15 mouse cellular contexts compared by ENCODE assay signal in genomic region chr16:93593406-93593805, GRCm38 (mm10). TPM values are rescaled to one million over a fixed set of nuclear protein-coding genes. Genes with fewer than 3 reads are reported as not detected.
"Had no signal": no experiment of that assay in that cellular context is flagged by ENCODE, and none has a peak within 500 bp of the region (broad histone marks: within the 10 kb centered on the region; RNA-seq: fewer than 3 reads in every experiment).

No protein-coding gene starts in this region.

- H3K9ac ChIP-seq: liver, embryonic 14.5 days; lung, embryonic 14.5 days; midbrain, embryonic 13.5 days had no signal

- H3K4me1 ChIP-seq: midbrain, embryonic 13.5 days had no signal

- H3K4me3 ChIP-seq: layer of hippocampus, adult 2 months; midbrain, embryonic 13.5 days had no signal

- DNase-seq: kidney, adult 11 months; kidney, adult 9 months; kidney, postnatal 4 days; left cerebral cortex, postnatal 4 days; lung, embryonic 14.5 days; thymus, postnatal 4 days had no signal

- H3K27me3 ChIP-seq: midbrain, embryonic 13.5 days had no signal

- H3K27ac ChIP-seq: kidney, postnatal 0 days; layer of hippocampus, adult 2 months; liver, embryonic 14.5 days; midbrain, embryonic 13.5 days had no signal

RNA-seq across cellular contexts. Expression of gene Gm5678, which starts 34.5 kb away (rescaled TPM):
- total RNA-seq: megakaryocyte progenitor cell, adult 5-6 weeks; midbrain, postnatal 0 days had no signal
- polyA plus RNA-seq: kidney, postnatal 0 days; limb, embryonic 14.5 days; liver, embryonic 14.5 days; lung, embryonic 14.5 days; midbrain, embryonic 13.5 days; midbrain, postnatal 0 days; neural tube, embryonic 14.5 days; spleen, adult 2 months had no signal
